Mouse (Mus musculus): ENCODE measurements around the gene Rps15. TPM values are rescaled to one million over a fixed set of nuclear protein-coding genes. Genes with fewer than 3 reads are reported as not detected.

Rps15 gene
- polyA plus RNA-seq, 1 experiment from 2014 or later, result 708 TPM

DNA sequence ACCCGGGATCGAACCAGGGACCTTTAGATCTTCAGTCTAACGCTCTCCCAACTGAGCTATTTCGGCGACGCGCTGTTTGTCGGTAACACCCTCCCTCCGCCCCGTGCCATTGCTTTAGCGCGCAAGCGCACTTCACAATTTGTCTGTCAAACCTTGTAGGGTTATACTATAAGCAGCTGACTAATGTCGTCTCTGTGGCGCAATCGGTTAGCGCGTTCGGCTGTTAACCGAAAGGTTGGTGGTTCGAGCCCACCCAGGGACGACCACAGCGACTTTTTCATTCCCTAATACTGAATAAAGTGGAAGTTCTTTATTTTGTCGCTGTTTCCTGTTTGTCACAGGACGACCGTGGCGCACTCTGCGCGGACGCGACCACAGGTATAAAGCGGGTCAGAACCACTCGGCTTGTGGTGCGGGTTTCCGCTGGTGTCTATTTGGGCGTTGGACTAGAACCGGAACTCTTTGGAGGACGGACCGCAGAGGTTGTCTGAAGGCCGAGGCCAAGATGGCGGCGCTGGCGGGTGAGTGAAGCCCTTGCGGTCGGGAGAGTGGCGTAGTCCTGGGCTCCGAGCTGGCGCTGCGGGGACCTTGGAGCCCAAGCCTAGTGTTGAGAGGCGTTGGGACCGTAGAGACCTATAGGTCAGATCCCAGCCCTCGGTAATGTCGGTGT is 43.1 kb upstream of the Rps15 start, which contains the start of gene Ndufs7:
Gene Ndufs7 (plus strand): TSS at position 151 of the 670 bp plus-strand sequence.
- TF ChIP-seq CTCF (IDR thresholded peaks at IDR 0.05; ENCODE audit: low read depth), result no peak; the same call in 1 of the 2 replicates
- Histone ChIP-seq H3K27ac (ENCODE audit: low read depth, low read length) (peak within 1 kb of the TSS; percentile 92), H3K9ac (ENCODE audit: low read depth, low read length) (peak within 1 kb of the TSS; percentile 83), H3K36me3 (ENCODE audit: control insufficient read depth, insufficient read depth) (peaks cover 26% of the 10 kb centered on the region), H3K27me3 (replicated peaks; ENCODE audit: control insufficient read depth, insufficient read depth, low read length) (no peaks in the 10 kb centered on the region), H3K4me3 (ENCODE audit: low read depth, low read length) (peak within 1 kb of the TSS; percentile 79), H3K4me1 (replicated peaks; ENCODE audit: control insufficient read depth, insufficient read depth, low read length) (no peaks in the 10 kb centered on the region), H3K9me3 (ENCODE audit: control insufficient read depth) (no peaks in the 10 kb centered on the region), H3K4me2 (replicated peaks; ENCODE audit: low read depth) (peak within 1 kb of the TSS; percentile 81)
- ATAC-seq, result peak; percentile 93
- under 1% methylated on average over 53 of the region's 53 CpGs for WGBS

DNA sequence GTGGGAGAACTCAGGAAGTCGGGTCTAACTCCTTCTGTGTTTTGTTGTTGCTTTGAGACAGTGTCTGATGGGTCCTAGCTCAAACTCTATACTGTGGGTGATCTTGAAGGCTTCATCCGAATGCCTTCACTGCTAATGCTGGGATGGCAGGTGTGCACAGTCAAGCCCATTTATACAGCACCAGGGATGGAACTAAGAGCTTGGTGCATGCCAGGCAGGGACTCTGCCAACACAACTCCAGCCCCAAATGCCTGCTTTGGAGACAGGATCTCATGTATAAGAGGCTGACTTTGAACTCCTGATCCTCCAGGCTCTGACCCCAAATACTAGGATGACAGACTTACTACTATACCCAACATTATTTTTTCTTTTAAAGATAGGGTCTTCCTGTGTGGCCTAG is 42.2 kb upstream of the Rps15 start:
- H3K4me1 ChIP-seq (replicated peaks; ENCODE audit: control insufficient read depth, insufficient read depth, low read length), result no peaks in the 10 kb centered on the region
- TF ChIP-seq CTCF (IDR thresholded peaks at IDR 0.05; ENCODE audit: low read depth), result no peak
- no peak for ATAC-seq
- H3K9ac ChIP-seq (ENCODE audit: low read depth, low read length), result peak overlapping the region; percentile 83
- peak overlapping the region; percentile 79 for H3K4me3 ChIP-seq (ENCODE audit: low read depth, low read length)
- H3K4me2 ChIP-seq (replicated peaks; ENCODE audit: low read depth), result peak overlapping the region; percentile 81
- H3K27ac ChIP-seq (ENCODE audit: low read depth, low read length), result 0 out of 2 replicates have a peak overlapping the region, but pooled peaks have one; percentile 31
- H3K36me3 ChIP-seq (ENCODE audit: control insufficient read depth, insufficient read depth), result peaks cover 30% of the 10 kb centered on the region
- H3K27me3 ChIP-seq (replicated peaks; ENCODE audit: control insufficient read depth, insufficient read depth, low read length), result no peaks in the 10 kb centered on the region
- 27% methylated on average over 2 of the region's 2 CpGs for WGBS
- no peaks in the 10 kb centered on the region for H3K9me3 ChIP-seq (ENCODE audit: control insufficient read depth)

DNA sequence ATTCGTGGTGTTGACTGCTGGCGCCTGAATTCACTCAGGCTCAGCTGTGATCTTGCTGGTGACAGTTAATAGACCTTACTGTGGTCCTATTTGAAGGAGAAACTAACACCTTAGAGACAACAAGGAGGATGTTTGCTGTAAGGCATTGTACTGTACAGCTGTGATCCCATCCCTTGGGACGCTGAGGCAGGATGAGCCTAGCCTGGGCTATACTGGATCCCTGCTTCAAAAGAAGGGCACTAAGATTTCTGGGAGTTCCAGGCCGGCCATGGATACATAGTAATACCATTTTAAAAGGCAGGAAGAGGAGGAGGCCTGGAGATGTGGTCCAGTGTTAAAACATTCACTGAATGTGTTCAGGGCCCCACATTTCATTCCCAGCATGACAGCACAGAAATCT is 41.7 kb upstream of the Rps15 start:
- Histone ChIP-seq H3K36me3 (ENCODE audit: control insufficient read depth, insufficient read depth) (peaks cover 35% of the 10 kb centered on the region), H3K4me2 (replicated peaks; ENCODE audit: low read depth) (peak overlapping the region; percentile 81), H3K9me3 (ENCODE audit: control insufficient read depth) (no peaks in the 10 kb centered on the region), H3K4me1 (replicated peaks; ENCODE audit: control insufficient read depth, insufficient read depth, low read length) (no peaks in the 10 kb centered on the region), H3K27ac (ENCODE audit: low read depth, low read length) (no peak overlapping the region), H3K4me3 (ENCODE audit: low read depth, low read length) (peak overlapping the region; percentile 79; the same call in 1 of the 2 replicates), H3K27me3 (replicated peaks; ENCODE audit: control insufficient read depth, insufficient read depth, low read length) (no peaks in the 10 kb centered on the region), H3K9ac (ENCODE audit: low read depth, low read length) (0 out of 2 replicates have a peak overlapping the region, but pooled peaks have one; percentile 83)
- TF ChIP-seq CTCF (IDR thresholded peaks at IDR 0.05; ENCODE audit: low read depth), result no peak
- no peak for ATAC-seq
- WGBS, result 86% methylated on average over 4 of the region's 4 CpGs

DNA sequence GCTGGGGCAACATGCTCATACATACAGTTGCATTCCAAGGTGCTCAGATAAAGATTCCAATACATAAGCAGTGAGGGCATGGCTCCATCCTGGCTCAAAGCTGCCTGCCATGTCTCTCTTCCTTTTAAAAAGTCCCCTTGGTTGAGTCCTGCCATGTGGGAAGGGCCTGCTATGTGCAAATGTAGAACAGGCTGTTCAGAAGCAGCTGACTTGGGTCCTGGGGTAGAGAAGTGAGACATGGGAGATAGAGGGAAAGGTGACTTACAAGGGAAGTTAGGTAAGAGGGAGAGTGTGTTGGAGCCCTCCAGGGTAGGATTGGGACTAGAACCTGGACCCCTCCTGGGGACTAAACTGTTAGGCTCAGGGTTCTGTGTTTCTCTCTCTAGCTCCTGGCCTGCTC is 40.2 kb upstream of the Rps15 start:
- ATAC-seq, result no peak
- Histone ChIP-seq H3K27ac (ENCODE audit: low read depth, low read length) (no peak overlapping the region), H3K9ac (ENCODE audit: low read depth, low read length) (no peak overlapping the region), H3K9me3 (ENCODE audit: control insufficient read depth) (no peaks in the 10 kb centered on the region), H3K27me3 (replicated peaks; ENCODE audit: control insufficient read depth, insufficient read depth, low read length) (no peaks in the 10 kb centered on the region), H3K4me2 (replicated peaks; ENCODE audit: low read depth) (no peak overlapping the region), H3K36me3 (ENCODE audit: control insufficient read depth, insufficient read depth) (peaks cover 49% of the 10 kb centered on the region), H3K4me1 (replicated peaks; ENCODE audit: control insufficient read depth, insufficient read depth, low read length) (no peaks in the 10 kb centered on the region), H3K4me3 (ENCODE audit: low read depth, low read length) (no peak overlapping the region)
- no peak for TF ChIP-seq CTCF (IDR thresholded peaks at IDR 0.05; ENCODE audit: low read depth)

DNA sequence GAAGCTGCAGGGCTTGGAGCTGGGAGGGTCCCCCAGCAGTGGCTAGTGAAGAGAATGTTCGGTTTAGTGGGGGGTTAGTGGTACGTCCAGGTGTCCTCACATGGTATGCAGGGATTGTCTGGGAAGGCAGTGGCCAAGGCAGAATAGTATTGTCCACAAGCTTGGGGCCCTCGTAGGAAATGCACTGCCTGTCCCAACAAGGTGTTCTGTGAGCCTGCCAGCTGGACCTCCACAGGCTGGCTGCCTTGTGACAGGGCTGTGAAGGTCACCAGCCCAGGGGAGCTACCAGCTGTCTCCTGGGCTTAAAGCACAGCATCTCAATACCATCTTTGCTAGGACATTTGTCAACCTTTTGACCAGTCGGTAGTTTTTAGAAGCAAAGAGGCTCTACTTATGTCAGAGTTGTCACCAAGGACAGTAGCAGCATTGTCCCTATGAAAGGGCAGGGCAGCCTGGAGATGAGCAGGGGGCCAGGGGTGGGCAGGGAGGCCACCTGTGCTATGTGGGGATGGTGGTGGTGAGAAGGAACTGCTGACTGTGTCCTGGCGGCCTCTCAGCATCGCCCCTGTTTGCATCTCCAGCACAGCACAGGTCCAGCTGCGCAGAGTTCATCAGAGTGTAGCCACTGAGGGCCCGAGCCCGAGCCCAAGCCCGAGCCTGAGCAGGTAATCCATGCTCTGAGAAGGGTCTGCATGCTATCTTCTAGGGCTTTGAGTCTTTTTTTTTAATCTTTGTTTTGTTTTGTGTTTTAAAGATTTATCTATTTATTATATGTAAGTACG is 39.6 kb upstream of the Rps15 start:
- Histone ChIP-seq H3K4me2 (replicated peaks; ENCODE audit: low read depth) (no peak overlapping the region), H3K9me3 (ENCODE audit: control insufficient read depth) (no peaks in the 10 kb centered on the region), H3K27ac (ENCODE audit: low read depth, low read length) (no peak overlapping the region), H3K27me3 (replicated peaks; ENCODE audit: control insufficient read depth, insufficient read depth, low read length) (no peaks in the 10 kb centered on the region), H3K4me1 (replicated peaks; ENCODE audit: control insufficient read depth, insufficient read depth, low read length) (no peaks in the 10 kb centered on the region), H3K4me3 (ENCODE audit: low read depth, low read length) (no peak overlapping the region), H3K36me3 (ENCODE audit: control insufficient read depth, insufficient read depth) (peaks cover 54% of the 10 kb centered on the region), H3K9ac (ENCODE audit: low read depth, low read length) (no peak overlapping the region)
- no peak for TF ChIP-seq CTCF (IDR thresholded peaks at IDR 0.05; ENCODE audit: low read depth)
- ATAC-seq, result no peak
- 88% methylated on average over 11 of the region's 11 CpGs for WGBS

DNA sequence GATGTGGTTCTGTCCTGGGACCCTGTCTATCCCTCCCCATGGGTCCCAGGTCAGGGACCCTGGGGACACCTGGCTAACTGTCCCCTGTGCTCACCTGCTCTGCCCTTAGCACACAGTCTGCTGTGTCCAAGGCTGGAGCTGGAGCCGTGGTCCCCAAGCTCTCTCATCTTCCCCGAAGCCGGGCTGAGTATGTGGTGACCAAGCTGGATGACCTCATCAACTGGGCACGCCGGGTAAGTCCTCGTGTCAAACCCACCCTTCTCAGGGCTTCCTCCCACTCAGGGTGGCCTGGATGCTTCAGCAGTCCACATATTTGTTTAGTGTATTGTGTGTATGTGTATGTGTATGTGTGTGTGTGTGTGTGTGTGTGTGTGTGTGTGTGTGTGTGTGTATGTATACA is 38.7 kb upstream of the Rps15 start:
- Histone ChIP-seq H3K4me2 (replicated peaks; ENCODE audit: low read depth) (no peak overlapping the region), H3K27me3 (replicated peaks; ENCODE audit: control insufficient read depth, insufficient read depth, low read length) (no peaks in the 10 kb centered on the region), H3K9me3 (ENCODE audit: control insufficient read depth) (no peaks in the 10 kb centered on the region), H3K36me3 (ENCODE audit: control insufficient read depth, insufficient read depth) (peaks cover 63% of the 10 kb centered on the region), H3K9ac (ENCODE audit: low read depth, low read length) (no peak overlapping the region), H3K4me3 (ENCODE audit: low read depth, low read length) (no peak overlapping the region), H3K4me1 (replicated peaks; ENCODE audit: control insufficient read depth, insufficient read depth, low read length) (no peaks in the 10 kb centered on the region), H3K27ac (ENCODE audit: low read depth, low read length) (no peak overlapping the region)
- WGBS, result 65% methylated on average over 6 of the region's 6 CpGs
- no peak for TF ChIP-seq CTCF (IDR thresholded peaks at IDR 0.05; ENCODE audit: low read depth)
- ATAC-seq, result no peak
